Mouse (Mus musculus): ENCODE data around the gene Sema4c. TPM values are rescaled to one million over a fixed set of nuclear protein-coding genes. Genes with fewer than 3 reads are reported as not detected.
A peak's percentile ranks its signal among the peaks of the same experiment; 100 is the strongest.

The Sema4c gene
- polyA plus RNA-seq, 1 experiment from 2014 or later = 20.4 TPM

DNA sequence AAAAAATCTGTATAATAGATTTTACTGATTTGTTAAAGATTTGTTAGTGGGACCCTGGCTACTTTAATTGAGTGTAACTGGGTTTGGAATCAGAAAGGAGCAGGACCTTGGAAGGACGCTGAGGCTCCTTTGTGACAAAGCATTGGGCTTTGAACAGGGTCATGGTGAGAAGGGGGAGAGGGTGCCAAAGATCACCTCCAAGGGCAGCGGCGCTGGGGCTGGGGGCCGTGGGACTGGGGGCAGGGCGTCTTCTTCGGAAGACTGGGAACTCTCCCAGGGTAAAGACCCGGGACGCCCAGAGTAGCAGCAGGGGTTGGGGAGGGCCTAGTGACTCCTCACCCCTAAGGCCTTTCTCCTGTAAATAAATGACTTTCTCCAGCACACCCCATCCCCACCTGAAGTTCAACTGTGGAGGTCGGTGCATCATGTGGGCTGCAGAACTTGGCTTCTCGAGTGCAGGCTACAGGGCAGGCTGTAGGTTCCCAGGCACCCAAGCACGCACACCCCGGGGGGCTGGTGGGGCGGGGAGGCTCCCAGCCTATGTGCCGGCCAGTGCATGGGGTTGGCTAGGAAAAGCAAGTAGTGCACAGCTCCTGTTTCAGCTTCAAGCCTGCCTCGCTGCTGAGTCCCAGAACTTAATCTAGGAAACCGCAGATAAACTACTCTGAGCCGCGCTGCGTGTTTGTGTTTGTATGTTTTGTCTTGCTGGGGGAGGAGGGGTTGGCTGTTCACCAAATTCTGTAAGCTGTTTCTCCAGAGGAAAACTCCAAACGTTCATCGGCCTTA lies 9.9 kb upstream of the Sema4c start:
- in situ Hi-C loops (cut with MboI; ENCODE audit: low pct_unique_long_range_greater_than_20kb) = no loop called here
- no peaks in the 10 kb centered on the region for H3K27me3 ChIP-seq
- ATAC-seq = peak; percentile 36
- CTCF ChIA-PET = interaction anchor here (0.9 to 1.7 kb wide), 3 partner anchors 11 to 141 kb away, joined by 3 to 5 read pairs (median 4); partner anchors contain the start of genes Ankrd39 and Sema4c
- no peak for DNase-seq (ENCODE audit: low read depth, low spot score)
- POLR2A ChIA-PET = no interaction called here
- TF ChIP-seq CTCF (IDR thresholded peaks at IDR 0.05) = no peak

DNA sequence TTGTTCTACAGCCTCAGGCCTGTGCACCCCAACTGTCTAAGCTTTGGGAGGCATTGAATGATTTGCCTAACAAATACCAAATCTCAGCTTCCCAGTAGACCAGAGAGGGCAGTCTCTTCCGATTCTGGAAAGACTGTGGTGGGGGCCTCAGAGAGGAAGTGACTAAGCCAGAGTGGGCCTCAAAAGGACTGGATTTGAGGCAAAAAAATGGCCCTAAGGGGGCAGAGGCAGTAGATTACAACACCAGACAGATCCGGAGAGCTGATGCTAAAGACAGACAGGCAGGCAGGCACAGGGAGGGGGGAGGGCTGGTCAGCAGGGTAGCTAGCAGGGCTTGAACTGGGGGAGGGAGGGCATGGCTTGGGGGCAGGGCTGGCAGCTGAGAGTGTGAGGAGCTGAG lies 8.3 kb upstream of the Sema4c start:
- no peak for TF ChIP-seq CTCF (IDR thresholded peaks at IDR 0.05)
- in situ Hi-C loops (cut with MboI; ENCODE audit: low pct_unique_long_range_greater_than_20kb) = no loop called here
- CTCF ChIA-PET = interaction anchor here (0.7 to 1.1 kb wide), 4 partner anchors 11 to 141 kb away, joined by 3 to 4 read pairs (median 3); partner anchors contain the start of gene Ankrd39
- no peak for DNase-seq (ENCODE audit: low read depth, low spot score)
- POLR2A ChIA-PET = interaction anchor here (0.6 to 1.0 kb wide), 2 partner anchors 19 to 152 kb away, joined by 3 read pairs; partner anchors contain the start of gene Ankrd39
- no peaks in the 10 kb centered on the region for H3K27me3 ChIP-seq
- no peak for ATAC-seq

DNA sequence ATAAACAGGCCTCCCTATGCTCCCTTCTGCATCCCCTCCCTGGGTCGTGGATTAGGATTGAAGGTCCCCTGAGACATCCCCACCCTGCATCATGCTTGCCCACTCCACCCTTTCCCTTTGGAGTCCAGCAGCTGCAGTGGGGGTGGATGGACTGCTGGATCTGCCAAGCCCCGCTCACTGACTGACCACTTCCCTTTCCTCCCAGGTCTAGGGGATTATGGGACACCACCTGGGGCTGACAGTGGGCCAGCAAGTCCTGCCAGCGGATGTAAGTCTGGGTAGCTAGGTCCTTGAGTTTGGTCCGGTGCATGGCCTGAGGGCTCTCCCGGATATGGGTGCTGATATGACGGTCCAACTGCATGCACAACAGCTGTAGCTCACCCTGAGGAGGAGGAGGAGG lies 6.0 kb upstream of the Sema4c start:
- ChIA-PET CTCF (interaction anchor here (1.0 to 1.2 kb wide), 2 partner anchors 10 to 31 kb away, joined by 3 read pairs; no protein-coding TSS in a partner anchor), POLR2A (no interaction called here)
- no peak for TF ChIP-seq CTCF (IDR thresholded peaks at IDR 0.05)
- no peaks in the 10 kb centered on the region for H3K27me3 ChIP-seq
- ATAC-seq (no peak), DNase-seq (ENCODE audit: low read depth, low spot score) (no peak)
- in situ Hi-C loops (cut with MboI; ENCODE audit: low pct_unique_long_range_greater_than_20kb) = no loop called here

DNA sequence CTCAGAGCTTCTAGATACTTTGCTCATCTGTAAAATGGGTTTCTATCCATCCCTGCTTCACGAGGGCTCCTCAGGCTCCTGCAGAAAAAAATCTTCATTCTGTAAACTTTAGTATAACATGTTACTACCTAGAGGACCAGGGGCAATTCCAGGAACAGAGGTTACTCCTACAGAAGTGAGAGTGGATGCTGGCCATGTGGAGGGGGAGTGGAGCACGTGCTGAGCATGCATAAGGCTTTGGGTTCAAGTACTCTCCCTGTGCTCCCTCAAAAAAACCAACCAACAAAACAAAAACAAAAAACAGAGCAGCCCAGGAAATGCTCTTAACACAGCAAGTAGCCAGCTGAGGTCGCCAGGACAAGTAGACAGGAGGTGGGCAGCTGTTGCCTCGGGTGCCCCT lies 5.5 kb upstream of the Sema4c start:
- ATAC-seq (no peak), DNase-seq (ENCODE audit: low read depth, low spot score) (no peak)
- POLR2A ChIA-PET = no interaction called here
- in situ Hi-C loops (cut with MboI; ENCODE audit: low pct_unique_long_range_greater_than_20kb) = no loop called here
- CTCF ChIA-PET = interaction anchor here (1.2 kb wide), 1 partner anchor 9 kb away, joined by 3 read pairs; no protein-coding TSS in a partner anchor
- H3K27me3 ChIP-seq = no peaks in the 10 kb centered on the region
- TF ChIP-seq CTCF (IDR thresholded peaks at IDR 0.05) = no peak

DNA sequence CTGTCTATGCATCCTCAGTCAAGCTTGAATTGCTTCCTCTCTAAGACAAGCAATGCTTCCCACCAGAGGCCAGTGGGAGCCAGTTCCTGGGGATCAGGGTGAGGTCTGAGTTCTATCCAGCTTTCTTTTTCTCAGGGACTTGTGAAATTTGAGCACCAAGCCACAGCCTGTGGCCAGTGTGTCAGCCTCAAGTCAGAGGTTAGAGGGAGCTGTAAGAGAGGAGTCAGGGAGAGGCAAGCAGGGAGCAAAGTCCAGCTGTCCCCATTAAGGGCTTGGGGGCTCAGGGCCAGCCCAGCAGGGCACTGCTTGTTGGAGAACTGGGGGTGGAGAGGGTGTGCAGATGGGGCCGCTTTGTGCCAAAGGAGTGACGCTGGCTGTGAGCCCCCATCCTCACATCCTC lies 5.0 kb upstream of the Sema4c start:
- POLR2A ChIA-PET = no interaction called here
- in situ Hi-C loops (cut with MboI; ENCODE audit: low pct_unique_long_range_greater_than_20kb) = no loop called here
- no peaks in the 10 kb centered on the region for H3K27me3 ChIP-seq
- no peak for DNase-seq (ENCODE audit: low read depth, low spot score)
- CTCF ChIA-PET = interaction anchor here (1.2 kb wide), 1 partner anchor 9 kb away, joined by 3 read pairs; no protein-coding TSS in a partner anchor
- ATAC-seq = peak; percentile 16
- TF ChIP-seq CTCF (IDR thresholded peaks at IDR 0.05) = no peak

DNA sequence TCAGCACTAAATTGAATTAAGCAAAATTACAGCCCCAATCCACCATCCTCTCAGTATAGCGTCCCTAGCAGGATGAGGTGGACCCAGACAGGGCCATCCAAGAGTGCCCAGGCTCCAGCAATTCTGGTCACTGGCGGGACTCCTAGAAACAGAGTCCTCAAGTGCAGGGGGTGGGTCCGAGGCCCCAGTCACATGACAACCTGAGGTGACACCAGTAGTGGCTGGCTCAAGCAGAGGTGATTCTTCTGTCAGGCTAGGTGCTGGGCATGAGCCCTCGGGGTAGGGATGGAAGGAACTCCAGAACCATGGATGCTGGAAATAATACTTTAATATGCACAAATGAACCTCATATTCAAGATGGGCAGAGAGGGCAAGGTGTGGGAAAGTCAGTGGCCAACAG lies 4.2 kb upstream of the Sema4c start:
- in situ Hi-C loops (cut with MboI; ENCODE audit: low pct_unique_long_range_greater_than_20kb) = no loop called here

DNA sequence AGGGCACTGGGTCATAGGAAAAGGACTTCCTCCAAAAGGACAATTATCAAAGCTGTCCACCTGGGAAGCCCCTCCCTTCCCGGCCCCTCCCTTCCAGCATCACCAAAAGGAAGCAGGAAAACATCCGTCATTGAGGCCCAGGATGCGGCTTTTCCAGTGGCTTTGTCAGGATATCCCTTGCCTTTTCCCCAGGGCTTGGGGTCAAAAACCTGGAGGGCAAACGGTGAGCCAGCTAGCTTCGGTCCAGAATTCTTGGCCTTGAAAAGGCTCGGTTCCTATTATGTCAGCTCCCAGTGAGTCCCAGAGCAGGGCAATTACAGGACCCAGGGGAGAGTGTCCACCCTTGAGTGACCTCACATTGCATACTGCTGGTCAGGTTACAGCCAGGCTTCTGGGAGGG lies 2.8 kb upstream of the Sema4c start:
- ATAC-seq = no peak
- POLR2A ChIA-PET = no interaction called here
- TF ChIP-seq CTCF (IDR thresholded peaks at IDR 0.05) = no peak

More for the DNA sequence above, 4.2 kb upstream of the Sema4c start:
- POLR2A ChIA-PET = no interaction called here
- ATAC-seq = no peak
- DNase-seq (ENCODE audit: low read depth, low spot score) = no peak
- TF ChIP-seq CTCF (IDR thresholded peaks at IDR 0.05) = no peak
- no peaks in the 10 kb centered on the region for H3K27me3 ChIP-seq
- CTCF ChIA-PET = no interaction called here

DNA sequence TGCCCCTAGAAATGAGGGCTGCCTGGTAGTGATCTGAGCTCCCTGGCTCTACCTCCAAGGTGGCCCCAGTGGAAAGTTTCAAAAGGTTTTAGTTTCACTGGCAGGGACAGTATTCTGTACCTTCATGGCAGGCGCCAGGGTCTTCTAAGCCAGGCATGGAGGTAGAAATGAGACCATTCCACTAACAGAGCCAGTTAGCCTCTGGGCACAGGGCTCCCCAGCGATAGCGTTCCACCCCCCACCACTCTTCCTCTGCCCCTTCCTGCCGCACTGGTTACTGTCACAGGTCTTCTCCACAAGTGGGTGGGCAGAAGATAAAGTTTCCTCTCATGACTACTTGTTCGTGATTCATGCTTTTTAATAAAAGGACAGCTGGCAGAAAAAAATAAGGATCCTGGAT lies 1.7 kb upstream of the Sema4c start:
- ChIA-PET POLR2A (no interaction called here), CTCF (interaction anchor here (1.6 kb wide), 1 partner anchor 13 kb away, joined by 7 read pairs; the partner anchor contains the start of gene Ankrd39)
- in situ Hi-C loops (cut with MboI; ENCODE audit: low pct_unique_long_range_greater_than_20kb) = loop anchor here (5.0 kb wide), 2 partner anchors 72 to 132 kb away; partner anchors contain the start of gene Cox5b
- TF ChIP-seq CTCF (IDR thresholded peaks at IDR 0.05) = no peak
- ATAC-seq (no peak), DNase-seq (ENCODE audit: low read depth, low spot score) (no peak)
- H3K27me3 ChIP-seq = no peaks in the 10 kb centered on the region

More for the DNA sequence above, 2.8 kb upstream of the Sema4c start:
- H3K27me3 ChIP-seq = no peaks in the 10 kb centered on the region
- in situ Hi-C loops (cut with MboI; ENCODE audit: low pct_unique_long_range_greater_than_20kb) = no loop called here
- DNase-seq (ENCODE audit: low read depth, low spot score) = no peak
- CTCF ChIA-PET = no interaction called here

DNA sequence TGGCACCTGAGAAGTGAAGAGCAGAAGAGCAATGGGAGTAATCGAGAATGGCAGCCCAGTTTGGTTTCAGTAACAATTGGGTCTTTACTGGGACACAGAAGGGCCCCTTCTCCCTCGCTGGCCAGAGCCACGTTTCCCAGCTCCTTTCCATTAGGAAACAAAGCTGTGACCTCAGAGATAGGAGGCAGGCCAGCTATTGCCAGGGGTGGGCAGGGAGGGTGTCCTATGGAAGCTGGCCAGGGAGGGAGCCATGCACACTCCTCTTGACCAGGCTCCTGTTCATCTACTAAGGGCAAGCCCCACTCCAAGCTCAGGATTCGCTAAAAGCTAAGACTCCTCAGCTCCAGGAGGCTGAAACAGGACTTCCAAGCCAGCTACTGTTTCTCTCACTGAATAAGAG lies 1.1 kb upstream of the Sema4c start:
- no peak for TF ChIP-seq CTCF (IDR thresholded peaks at IDR 0.05)
- in situ Hi-C loops (cut with MboI; ENCODE audit: low pct_unique_long_range_greater_than_20kb) = loop anchor here (5.0 kb wide), 2 partner anchors 73 to 133 kb away; partner anchors contain the start of gene Cox5b
- CTCF ChIA-PET = interaction anchor here (1.6 to 1.7 kb wide), 2 partner anchors 12 to 125 kb away, joined by 5 to 7 read pairs; partner anchors contain the start of gene Ankrd39
- POLR2A ChIA-PET = no interaction called here
- no peaks in the 10 kb centered on the region for H3K27me3 ChIP-seq
- DNase-seq (ENCODE audit: low read depth, low spot score) (no peak), ATAC-seq (no peak)

DNA sequence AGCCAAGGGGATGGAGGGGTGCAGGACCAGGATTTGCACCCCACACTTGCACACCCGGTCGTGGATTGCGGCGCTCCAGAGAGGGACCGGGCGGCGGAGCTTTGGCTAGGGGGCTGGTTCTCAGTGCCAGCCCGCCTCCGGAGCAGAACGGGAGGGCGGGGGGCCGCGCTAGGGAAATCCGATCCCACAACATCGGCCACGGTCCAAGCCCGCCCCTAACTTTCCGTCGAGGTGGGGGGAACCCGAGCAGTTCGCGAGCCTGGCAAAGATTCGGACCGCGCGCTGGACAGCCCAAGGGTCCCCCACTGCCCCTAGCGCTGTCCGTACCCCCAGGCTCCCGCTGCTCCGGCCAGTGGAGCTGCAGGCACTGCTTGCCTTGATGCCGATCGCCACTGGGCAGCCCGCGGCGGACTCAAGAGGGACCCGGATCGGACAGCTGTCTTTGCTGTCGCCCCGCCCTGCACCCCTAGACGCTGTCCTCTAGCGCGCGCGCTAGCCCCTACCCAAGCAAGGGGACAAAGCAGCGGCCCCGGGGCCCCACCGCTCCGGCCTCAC lies 615 bp downstream of the Sema4c start:
- no peak for TF ChIP-seq CTCF (IDR thresholded peaks at IDR 0.05)
- CTCF ChIA-PET = interaction anchor here (0.6 to 2.5 kb wide), 8 partner anchors 10 to 392 kb away, joined by 3 to 13 read pairs (median 3); partner anchors contain the start of gene Ankrd39
- ATAC-seq (peak; percentile 38), DNase-seq (ENCODE audit: low read depth, low spot score) (no peak)
- POLR2A ChIA-PET = interaction anchor here (1.1 to 1.8 kb wide), 8 partner anchors 10 to 151 kb away, joined by 3 to 5 read pairs (median 4); partner anchors contain the start of gene Ankrd39
- H3K27me3 ChIP-seq = no peaks in the 10 kb centered on the region
- in situ Hi-C loops (cut with MboI; ENCODE audit: low pct_unique_long_range_greater_than_20kb) = loop anchor here (5.0 kb wide), 2 partner anchors 75 to 135 kb away; partner anchors contain the start of gene Cox5b
